Mouse (Mus musculus) brain, embryonic 14.5 days (tissue): ENCODE measurements around the gene Prickle2.

Experiments used
- CTCF ChIP-seq: fragments of 200-500 bp; IDR thresholded peaks from 2 replicates; pipeline ENCODE4 v1.5.1; 2012; ENCODE audit warnings: inconsistent platforms, mild to moderate bottlenecking, moderate library complexity, borderline replicate concordance; ENCODE audit not compliant: insufficient read depth, insufficient read length; ENCODE audit errors: extremely low read depth
- POLR2A ChIP-seq: fragments of 200-500 bp; IDR thresholded peaks from 2 replicates; pipeline ENCODE4 v1.6.1; 2012; ENCODE audit warnings: mild to moderate bottlenecking, inconsistent platforms, borderline replicate concordance; ENCODE audit not compliant: poor library complexity, insufficient read depth, insufficient read length, severe bottlenecking; ENCODE audit errors: extremely low read depth

GRCm38 (mm10) chr6:92532896-92533295 lies 173.1 kb downstream of the Prickle2 start:
- TF ChIP-seq CTCF (no peak), POLR2A (no peak)
